ENCODE assay signal across 21 mouse cellular contexts in the genomic region with DNA sequence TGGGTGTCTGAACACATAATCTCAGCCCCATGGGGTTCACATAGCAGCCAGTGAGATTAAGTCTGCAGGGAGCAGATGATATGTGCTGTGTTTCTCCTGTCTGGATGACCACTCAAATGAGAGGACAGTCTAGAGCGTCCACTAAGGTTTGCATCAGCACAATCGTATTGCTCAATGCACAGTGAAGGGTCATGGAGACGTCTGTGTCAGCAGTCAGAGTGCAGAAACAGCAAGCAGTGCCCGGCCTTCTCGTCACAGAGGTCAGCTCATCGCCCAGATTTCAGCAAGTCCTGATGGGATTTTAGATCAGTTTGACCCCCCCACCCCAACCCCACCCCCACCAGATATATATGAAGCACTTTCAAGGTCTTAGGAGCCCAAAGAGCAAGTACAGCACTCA. TPM values are rescaled to one million over a fixed set of nuclear protein-coding genes. Genes with fewer than 3 reads are reported as not detected.
DNase-seq lines count a peak whose midpoint lies in the region; ATAC-seq and TF ChIP-seq lines count a peak whose summit lies in the region.
"Had no signal": no experiment of that assay in that cellular context is flagged by ENCODE, and none has a peak within 500 bp of the region (broad histone marks: within the 10 kb centered on the region; RNA-seq: fewer than 3 reads in every experiment).

No protein-coding gene starts in this region.

- no peaks in the 10 kb centered on the region for H3K9me3 ChIP-seq in lung, postnatal 0 days (ENCODE audit: low read length)
- no peaks in the 10 kb centered on the region for H3K9me3 ChIP-seq in liver, embryonic 16.5 days (replicated peaks; ENCODE audit: control insufficient read depth, low read length)
- H3K9me3 ChIP-seq: embryonic facial prominence, embryonic 13.5 days; forebrain, embryonic 12.5 days; heart, embryonic 15.5 days; hindbrain, embryonic 13.5 days had no signal

- H3K4me1 ChIP-seq in lung, postnatal 0 days (ENCODE audit: insufficient read depth, low read depth, low read length): no peaks in the 10 kb centered on the region
- H3K4me1 ChIP-seq in liver, embryonic 16.5 days (ENCODE audit: control insufficient read depth, low read depth, low read length): no peaks in the 10 kb centered on the region; the same call in 1 of the 2 replicates
- H3K4me1 ChIP-seq: embryonic facial prominence, embryonic 13.5 days; forebrain, embryonic 12.5 days; heart, embryonic 15.5 days; hindbrain, embryonic 13.5 days had no signal

- peak; percentile 53 for ATAC-seq in lung, postnatal 0 days
- peak; percentile 82 for ATAC-seq in liver, embryonic 16.5 days (ENCODE audit: low read depth)
- ATAC-seq: forebrain, postnatal 0 days; hindbrain, postnatal 0 days had no signal

- H3K4me3 ChIP-seq in lung, postnatal 0 days (ENCODE audit: low read depth, low read length): no peak overlapping the region
- no peak overlapping the region for H3K4me3 ChIP-seq in liver, embryonic 16.5 days (ENCODE audit: low read depth, low read length)
- H3K4me3 ChIP-seq: embryonic facial prominence, embryonic 13.5 days; forebrain, embryonic 12.5 days; gastrocnemius, adult 2 months; heart, adult 2 months; heart, embryonic 15.5 days; hindbrain, embryonic 13.5 days had no signal

- H3K27ac ChIP-seq in lung, postnatal 0 days (ENCODE audit: low read length): no peak overlapping the region
- no peak overlapping the region for H3K27ac ChIP-seq in liver, embryonic 16.5 days (ENCODE audit: low read length)
- H3K27ac ChIP-seq: embryonic facial prominence, embryonic 13.5 days; forebrain, embryonic 12.5 days; gastrocnemius, adult 2 months; heart, adult 2 months; heart, embryonic 15.5 days; hindbrain, embryonic 13.5 days; hindbrain, postnatal 0 days had no signal

- no peaks in the 10 kb centered on the region for H3K36me3 ChIP-seq in lung, postnatal 0 days (ENCODE audit: insufficient read depth, low read length)
- H3K36me3 ChIP-seq in liver, embryonic 16.5 days (ENCODE audit: control insufficient read depth, insufficient read depth): no peaks in the 10 kb centered on the region
- H3K36me3 ChIP-seq: embryonic facial prominence, embryonic 13.5 days; forebrain, embryonic 12.5 days; heart, embryonic 15.5 days; hindbrain, embryonic 13.5 days had no signal

- TF ChIP-seq EP300 in lung, postnatal 0 days (IDR thresholded peaks at IDR 0.05): no peak

- H3K4me2 ChIP-seq in lung, postnatal 0 days (replicated peaks; ENCODE audit: low read depth, low read length): no peak overlapping the region
- no peak overlapping the region for H3K4me2 ChIP-seq in liver, embryonic 16.5 days (ENCODE audit: low read depth, low read length)
- H3K4me2 ChIP-seq: embryonic facial prominence, embryonic 13.5 days; forebrain, embryonic 12.5 days; heart, embryonic 11.5 days; heart, embryonic 15.5 days; hindbrain, embryonic 13.5 days had no signal

- no peak overlapping the region for H3K9ac ChIP-seq in lung, postnatal 0 days (replicated peaks; ENCODE audit: low read depth)
- H3K9ac ChIP-seq in liver, embryonic 16.5 days (ENCODE audit: low read depth, low read length): no peak overlapping the region
- H3K9ac ChIP-seq: embryonic facial prominence, embryonic 13.5 days; forebrain, embryonic 12.5 days; forebrain, postnatal 0 days; heart, embryonic 15.5 days; hindbrain, embryonic 13.5 days had no signal

- no peaks in the 10 kb centered on the region for H3K27me3 ChIP-seq in lung, postnatal 0 days (replicated peaks; ENCODE audit: insufficient read depth, low read length)
- H3K27me3 ChIP-seq in liver, embryonic 16.5 days (ENCODE audit: control insufficient read depth, insufficient read depth, low read depth, low read length): no peaks in the 10 kb centered on the region
- H3K27me3 ChIP-seq: embryonic facial prominence, embryonic 13.5 days; forebrain, embryonic 12.5 days; heart, embryonic 15.5 days; hindbrain, embryonic 13.5 days had no signal

- TF ChIP-seq CTCF in lung, postnatal 0 days (IDR thresholded peaks at IDR 0.05): no peak

- peak; percentile 78 for DNase-seq in heart, adult 11 months
- no peak for DNase-seq in heart, adult 18-20 months
- DNase-seq in lung, postnatal 0 days (ENCODE audit: low spot score): peak; percentile 55
- no peak for DNase-seq in lung, postnatal 10 days
- peak; percentile 80 for DNase-seq in yolk sac, embryonic 10.5 days (ENCODE audit: low spot score)
- DNase-seq in cerebellum, postnatal 36 days: no peak
- DNase-seq: cerebellum, adult 11-12 months; cerebellum, adult 9-10 months; cerebellum, postnatal 25 days; forebrain, postnatal 0 days; gastrocnemius, adult 2 months; gastrocnemius, postnatal 25 days; heart, adult 2 months; heart, postnatal 14 days had no signal

- WGBS in lung, postnatal 0 days: 66% methylated on average over 6 of the region's 6 CpGs
- WGBS in liver, embryonic 16.5 days (ENCODE audit: insufficient replicate concordance): 44% methylated on average over 6 of the region's 6 CpGs

RNA-seq across cellular contexts. Expression of gene Klhl7, which starts 31.4 kb away (rescaled TPM):
- 10 to 100 TPM; 44.6 to 46.4 TPM for total RNA-seq in heart, adult 18-20 months (2021)
- polyA plus RNA-seq in lung, postnatal 0 days (2015; fragmentation: Nextera tagmentation; extraction: Ambion mirVana): 22.6 and 26.6 TPM in 2 replicates
- polyA plus RNA-seq in liver, embryonic 16.5 days (2015; fragmentation: Nextera tagmentation; extraction: Ambion mirVana): 18.2 and 19.5 TPM in 2 replicates

RNA-seq across cellular contexts. Expression of gene Fam126a, which starts 38.5 kb away (rescaled TPM):
- 10 to 100 TPM; 37.3 to 42.2 TPM for total RNA-seq in heart, adult 18-20 months (2021)
- 11.5 and 12.4 TPM in 2 replicates for polyA plus RNA-seq in lung, postnatal 0 days (2015; fragmentation: Nextera tagmentation; extraction: Ambion mirVana)
- 60.3 and 61.8 TPM in 2 replicates for polyA plus RNA-seq in liver, embryonic 16.5 days (2015; fragmentation: Nextera tagmentation; extraction: Ambion mirVana)

Comparison
In these comparisons a context has a peak if more than half of its experiments do, and no peak if none do; other contexts are left out.
1. DNase-seq: peak in heart, adult 11 months (single experiment), lung, postnatal 0 days (single experiment) and yolk sac, embryonic 10.5 days (single experiment); none in heart, adult 18-20 months (0 of 2), lung, postnatal 10 days (single experiment) and cerebellum, postnatal 36 days (0 of 2).